Mouse (Mus musculus): ENCODE measurements around the gene Gm20517. TPM values are rescaled to one million over a fixed set of nuclear protein-coding genes. Genes with fewer than 3 reads are reported as not detected.
A peak's percentile ranks its signal among the peaks of the same experiment; 100 is the strongest.

Gene Gm20517
- polyA plus RNA-seq, 1 experiment from 2014 or later: 2.9 TPM

- WGBS: 87% methylated on average over 13 of the region's 13 CpGs
- H3K27ac ChIP-seq (ENCODE audit: low read length): no peak overlapping the region
- H3K9me3 ChIP-seq (ENCODE audit: control insufficient read depth, low read length): no peaks in the 10 kb centered on the region
- no peak overlapping the region for H3K4me2 ChIP-seq (ENCODE audit: low read length)
- peaks cover 17% of the 10 kb centered on the region for H3K36me3 ChIP-seq (ENCODE audit: control insufficient read depth, insufficient read depth)
- ATAC-seq: no peak
- H3K4me1 ChIP-seq (replicated peaks; ENCODE audit: control insufficient read depth, insufficient read depth, low read length): peaks cover 12% of the 10 kb centered on the region
- no peak overlapping the region for H3K9ac ChIP-seq (replicated peaks; ENCODE audit: low read depth, low read length)
- no peaks in the 10 kb centered on the region for H3K27me3 ChIP-seq (replicated peaks; ENCODE audit: control insufficient read depth, insufficient read depth, low read length)
- H3K4me3 ChIP-seq (replicated peaks; ENCODE audit: low read length): no peak overlapping the region
These were observed 10.6 kb upstream of the Gm20517 start for GRCm38 (mm10) chr17:47600601-47601388.

GRCm38 (mm10) chr17:47601389-47601755 lies 10.0 kb upstream of the Gm20517 start:
- 90% methylated on average over 10 of the region's 10 CpGs for WGBS
- Histone ChIP-seq H3K9me3 (ENCODE audit: control insufficient read depth, low read length) (no peaks in the 10 kb centered on the region), H3K9ac (replicated peaks; ENCODE audit: low read depth, low read length) (no peak overlapping the region), H3K4me2 (ENCODE audit: low read length) (no peak overlapping the region), H3K4me3 (replicated peaks; ENCODE audit: low read length) (no peak overlapping the region), H3K36me3 (ENCODE audit: control insufficient read depth, insufficient read depth) (peaks cover 17% of the 10 kb centered on the region), H3K4me1 (replicated peaks; ENCODE audit: control insufficient read depth, insufficient read depth, low read length) (peaks cover 7% of the 10 kb centered on the region), H3K27me3 (replicated peaks; ENCODE audit: control insufficient read depth, insufficient read depth, low read length) (no peaks in the 10 kb centered on the region), H3K27ac (ENCODE audit: low read length) (no peak overlapping the region)
- ATAC-seq: no peak

DNA sequence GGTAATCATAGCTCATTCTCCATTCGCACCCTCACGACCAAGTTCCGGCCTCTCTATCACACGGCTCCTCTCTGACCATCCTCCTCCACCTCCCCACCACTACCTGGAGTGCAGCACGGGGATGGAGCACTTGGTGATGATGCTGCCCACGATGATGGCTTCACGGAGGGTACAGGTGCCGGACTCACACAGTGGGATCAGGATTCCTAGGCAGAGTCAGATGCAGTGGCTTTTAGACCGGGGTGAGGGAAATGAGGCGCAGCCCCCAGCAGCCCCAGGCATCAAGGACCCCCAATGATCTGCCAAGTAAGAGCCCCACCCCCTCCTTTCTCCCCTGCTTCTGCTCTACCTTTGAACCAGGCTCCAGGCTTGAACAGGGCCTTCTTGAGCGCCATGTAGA lies 9.1 kb upstream of the Gm20517 start:
- H3K4me3 ChIP-seq (replicated peaks; ENCODE audit: low read length): no peak overlapping the region
- no peak overlapping the region for H3K4me2 ChIP-seq (ENCODE audit: low read length)
- no peaks in the 10 kb centered on the region for H3K9me3 ChIP-seq (ENCODE audit: control insufficient read depth, low read length)
- WGBS: 89% methylated on average over 11 of the region's 11 CpGs
- H3K9ac ChIP-seq (replicated peaks; ENCODE audit: low read depth, low read length): no peak overlapping the region
- peaks cover 20% of the 10 kb centered on the region for H3K36me3 ChIP-seq (ENCODE audit: control insufficient read depth, insufficient read depth)
- peaks cover 3% of the 10 kb centered on the region; the same call in 1 of the 2 replicates for H3K4me1 ChIP-seq (replicated peaks; ENCODE audit: control insufficient read depth, insufficient read depth, low read length)
- no peak overlapping the region for H3K27ac ChIP-seq (ENCODE audit: low read length)
- no peak for ATAC-seq
- no peaks in the 10 kb centered on the region for H3K27me3 ChIP-seq (replicated peaks; ENCODE audit: control insufficient read depth, insufficient read depth, low read length)

DNA sequence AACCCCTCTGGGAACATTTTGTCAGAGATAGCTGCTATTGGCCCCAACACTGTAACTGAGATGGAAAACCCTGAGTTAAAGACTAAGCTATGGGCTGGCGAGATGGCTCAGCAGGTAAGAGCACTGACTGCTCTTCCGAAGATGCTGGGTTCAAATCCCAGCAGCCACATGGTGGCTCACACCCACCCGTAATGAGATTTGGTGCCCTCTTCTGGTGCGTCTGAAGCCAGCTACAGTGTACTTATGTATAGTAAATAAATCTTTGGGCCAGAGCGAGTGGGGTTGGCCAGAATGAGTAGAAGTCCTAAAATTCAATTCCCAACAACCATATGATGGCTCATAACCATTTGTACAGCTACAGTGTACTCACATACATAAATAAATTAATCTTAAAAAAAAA lies 5.2 kb upstream of the Gm20517 start:
- Histone ChIP-seq H3K36me3 (ENCODE audit: control insufficient read depth, insufficient read depth) (peaks cover 15% of the 10 kb centered on the region; the same call in 1 of the 2 replicates), H3K27me3 (replicated peaks; ENCODE audit: control insufficient read depth, insufficient read depth, low read length) (no peaks in the 10 kb centered on the region), H3K27ac (ENCODE audit: low read length) (no peak overlapping the region), H3K4me3 (replicated peaks; ENCODE audit: low read length) (no peak overlapping the region), H3K9ac (replicated peaks; ENCODE audit: low read depth, low read length) (no peak overlapping the region), H3K4me2 (ENCODE audit: low read length) (no peak overlapping the region), H3K9me3 (ENCODE audit: control insufficient read depth, low read length) (no peaks in the 10 kb centered on the region), H3K4me1 (replicated peaks; ENCODE audit: control insufficient read depth, insufficient read depth, low read length) (peaks cover 11% of the 10 kb centered on the region)
- WGBS: 72% methylated on average over 5 of the region's 5 CpGs
- ATAC-seq: no peak

- H3K4me1 ChIP-seq (replicated peaks; ENCODE audit: control insufficient read depth, insufficient read depth, low read length): peaks cover 24% of the 10 kb centered on the region
- H3K36me3 ChIP-seq (ENCODE audit: control insufficient read depth, insufficient read depth): peaks cover 11% of the 10 kb centered on the region; the same call in 1 of the 2 replicates
- H3K9me3 ChIP-seq (ENCODE audit: control insufficient read depth, low read length): no peaks in the 10 kb centered on the region
- no peak overlapping the region for H3K4me3 ChIP-seq (replicated peaks; ENCODE audit: low read length)
- H3K4me2 ChIP-seq (ENCODE audit: low read length): no peak overlapping the region
- ATAC-seq: no peak
- 96% methylated on average over 4 of the region's 4 CpGs for WGBS
- no peak overlapping the region for H3K9ac ChIP-seq (replicated peaks; ENCODE audit: low read depth, low read length)
- H3K27me3 ChIP-seq (replicated peaks; ENCODE audit: control insufficient read depth, insufficient read depth, low read length): no peaks in the 10 kb centered on the region
- H3K27ac ChIP-seq (ENCODE audit: low read length): no peak overlapping the region
These were observed 2.2 kb upstream of the Gm20517 start for GRCm38 (mm10) chr17:47609182-47609581.

GRCm38 (mm10) chr17:47611661-47611982 lies 233 bp downstream of the Gm20517 start:
- no peaks in the 10 kb centered on the region for H3K9me3 ChIP-seq (ENCODE audit: control insufficient read depth, low read length)
- H3K4me2 ChIP-seq (ENCODE audit: low read length): peak overlapping the region; percentile 94
- peak overlapping the region; percentile 94 for H3K4me3 ChIP-seq (replicated peaks; ENCODE audit: low read length)
- WGBS: 0% methylated on average over 13 of the region's 13 CpGs
- peak overlapping the region; percentile 37; the same call in 1 of the 2 replicates for H3K27ac ChIP-seq (ENCODE audit: low read length)
- peaks cover 5% of the 10 kb centered on the region; the same call in 1 of the 2 replicates for H3K36me3 ChIP-seq (ENCODE audit: control insufficient read depth, insufficient read depth)
- no peaks in the 10 kb centered on the region for H3K27me3 ChIP-seq (replicated peaks; ENCODE audit: control insufficient read depth, insufficient read depth, low read length)
- ATAC-seq: no peak; the same call in 1 of the 2 replicates
- H3K9ac ChIP-seq (replicated peaks; ENCODE audit: low read depth, low read length): peak overlapping the region; percentile 75
- H3K4me1 ChIP-seq (replicated peaks; ENCODE audit: control insufficient read depth, insufficient read depth, low read length): peaks cover 24% of the 10 kb centered on the region

- no peak for ATAC-seq
- H3K36me3 ChIP-seq (ENCODE audit: control insufficient read depth, insufficient read depth): peaks cover 7% of the 10 kb centered on the region; the same call in 1 of the 2 replicates
- H3K9ac ChIP-seq (replicated peaks; ENCODE audit: low read depth, low read length): no peak overlapping the region
- H3K9me3 ChIP-seq (ENCODE audit: control insufficient read depth, low read length): no peaks in the 10 kb centered on the region
- no peaks in the 10 kb centered on the region for H3K27me3 ChIP-seq (replicated peaks; ENCODE audit: control insufficient read depth, insufficient read depth, low read length)
- no peak overlapping the region for H3K27ac ChIP-seq (ENCODE audit: low read length)
- H3K4me3 ChIP-seq (replicated peaks; ENCODE audit: low read length): no peak overlapping the region
- peaks cover 24% of the 10 kb centered on the region for H3K4me1 ChIP-seq (replicated peaks; ENCODE audit: control insufficient read depth, insufficient read depth, low read length)
- no peak overlapping the region for H3K4me2 ChIP-seq (ENCODE audit: low read length)
- 93% methylated on average over 1 of the region's 1 CpGs for WGBS
These were observed 2.6 kb downstream of the Gm20517 start for GRCm38 (mm10) chr17:47614018-47614417.

- 95% methylated on average over 8 of the region's 8 CpGs for WGBS
- Histone ChIP-seq H3K4me1 (replicated peaks; ENCODE audit: control insufficient read depth, insufficient read depth, low read length) (peaks cover 13% of the 10 kb centered on the region), H3K9me3 (ENCODE audit: control insufficient read depth, low read length) (no peaks in the 10 kb centered on the region), H3K36me3 (ENCODE audit: control insufficient read depth, insufficient read depth) (peaks cover 7% of the 10 kb centered on the region; the same call in 1 of the 2 replicates), H3K27ac (ENCODE audit: low read length) (no peak overlapping the region), H3K9ac (replicated peaks; ENCODE audit: low read depth, low read length) (no peak overlapping the region), H3K4me2 (ENCODE audit: low read length) (no peak overlapping the region), H3K4me3 (replicated peaks; ENCODE audit: low read length) (no peak overlapping the region), H3K27me3 (replicated peaks; ENCODE audit: control insufficient read depth, insufficient read depth, low read length) (no peaks in the 10 kb centered on the region)
- no peak for ATAC-seq
These were observed 4.7 kb downstream of the Gm20517 start for GRCm38 (mm10) chr17:47616119-47616518.

DNA sequence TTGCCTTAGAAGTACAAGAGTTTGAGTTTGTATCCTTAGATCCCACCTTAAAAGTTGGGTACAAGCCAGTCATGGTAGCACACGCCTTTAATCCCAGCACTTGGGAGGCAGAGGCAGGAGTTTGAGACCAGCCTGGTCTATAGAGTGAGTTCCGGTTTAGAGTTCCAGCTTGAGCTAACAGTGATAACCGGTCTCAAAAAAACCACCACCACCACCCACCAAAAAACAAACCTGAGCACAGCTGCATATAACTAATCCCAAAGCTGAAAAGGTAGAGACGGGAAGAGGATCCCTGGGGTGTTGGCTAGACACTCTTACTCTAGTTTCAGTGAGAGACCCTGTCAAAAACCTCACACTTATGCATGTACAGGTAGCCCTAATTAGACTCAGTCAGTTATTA lies 5.3 kb downstream of the Gm20517 start:
- Histone ChIP-seq H3K27ac (ENCODE audit: low read length) (no peak overlapping the region), H3K36me3 (ENCODE audit: control insufficient read depth, insufficient read depth) (peaks cover 7% of the 10 kb centered on the region; the same call in 1 of the 2 replicates), H3K27me3 (replicated peaks; ENCODE audit: control insufficient read depth, insufficient read depth, low read length) (no peaks in the 10 kb centered on the region), H3K4me3 (replicated peaks; ENCODE audit: low read length) (no peak overlapping the region), H3K4me2 (ENCODE audit: low read length) (no peak overlapping the region), H3K9me3 (ENCODE audit: control insufficient read depth, low read length) (no peaks in the 10 kb centered on the region), H3K4me1 (replicated peaks; ENCODE audit: control insufficient read depth, insufficient read depth, low read length) (peaks cover 13% of the 10 kb centered on the region), H3K9ac (replicated peaks; ENCODE audit: low read depth, low read length) (no peak overlapping the region)
- ATAC-seq: no peak
- WGBS: 94% methylated on average over 4 of the region's 4 CpGs
